Mouse (Mus musculus) frontal cortex, postnatal 36 days (tissue): Measurements from ENCODE around the gene Skp2.

Experiments used
- DNase-seq, 2 experiments: peaks; one replicate each; pipeline ENCODE4 v3.0.0; 2022; ENCODE audit warnings: low spot score in 2 of 2

Gene Skp2

GRCm38 (mm10) chr15:9113556-9113955 lies 41.7 kb downstream of the Skp2 start:
- DNase-seq = no peak

- no peak for DNase-seq
Observed at GRCm38 (mm10) chr15:9111648-9112047, 43.6 kb downstream of the Skp2 start.

- no peak for DNase-seq
Observed at GRCm38 (mm10) chr15:9110526-9111347, 44.5 kb downstream of the Skp2 start.

- no peak for DNase-seq
Observed at GRCm38 (mm10) chr15:9106303-9107074, 48.7 kb downstream of the Skp2 start.

GRCm38 (mm10) chr15:9100446-9101077 lies 54.7 kb downstream of the Skp2 start:
- DNase-seq = no peak

GRCm38 (mm10) chr15:9096865-9097264 lies 58.4 kb downstream of the Skp2 start:
- no peak for DNase-seq

- DNase-seq = peak; percentile 50 to 67
Observed at GRCm38 (mm10) chr15:9094366-9094750, 60.9 kb downstream of the Skp2 start.

GRCm38 (mm10) chr15:9093598-9094365 lies 61.4 kb downstream of the Skp2 start:
- no peak for DNase-seq

- DNase-seq = no peak
Observed at GRCm38 (mm10) chr15:9090662-9091061, 64.6 kb downstream of the Skp2 start.

- DNase-seq = no peak
Observed at GRCm38 (mm10) chr15:9089136-9089720, 66.0 kb downstream of the Skp2 start.

GRCm38 (mm10) chr15:9088683-9089072 lies 66.5 kb downstream of the Skp2 start:
- DNase-seq = no peak

GRCm38 (mm10) chr15:9087895-9088682 lies 67.1 kb downstream of the Skp2 start:
- no peak for DNase-seq

- no peak for DNase-seq
Observed at GRCm38 (mm10) chr15:9087421-9087820, 67.8 kb downstream of the Skp2 start.

- DNase-seq = no peak
Observed at GRCm38 (mm10) chr15:9086813-9087212, 68.4 kb downstream of the Skp2 start.

- DNase-seq = no peak
Observed at GRCm38 (mm10) chr15:9082753-9083152, 72.5 kb downstream of the Skp2 start.

GRCm38 (mm10) chr15:9081294-9081693 lies 73.9 kb downstream of the Skp2 start:
- no peak for DNase-seq

- no peak for DNase-seq
Observed at GRCm38 (mm10) chr15:9080206-9080605, 75.0 kb downstream of the Skp2 start.

GRCm38 (mm10) chr15:9079626-9080025 lies 75.6 kb downstream of the Skp2 start:
- DNase-seq = no peak

- no peak for DNase-seq
Observed at GRCm38 (mm10) chr15:9078481-9079300, 76.5 kb downstream of the Skp2 start.
